Mouse (Mus musculus) CD4-positive naive resting alpha-beta T cell, adult 76 days (primary cell): ENCODE results near the gene Slc26a5. TPM values are rescaled to one million over a fixed set of nuclear protein-coding genes. Genes with fewer than 3 reads are reported as not detected.

ENCODE experiments used
- total RNA-seq: library from RNA; stranded (reverse); gene quantifications from one replicate; pipeline ENCODE4 v1.2.4, GENCODE M21; 2023

Slc26a5 gene
- not detected for total RNA-seq

DNA sequence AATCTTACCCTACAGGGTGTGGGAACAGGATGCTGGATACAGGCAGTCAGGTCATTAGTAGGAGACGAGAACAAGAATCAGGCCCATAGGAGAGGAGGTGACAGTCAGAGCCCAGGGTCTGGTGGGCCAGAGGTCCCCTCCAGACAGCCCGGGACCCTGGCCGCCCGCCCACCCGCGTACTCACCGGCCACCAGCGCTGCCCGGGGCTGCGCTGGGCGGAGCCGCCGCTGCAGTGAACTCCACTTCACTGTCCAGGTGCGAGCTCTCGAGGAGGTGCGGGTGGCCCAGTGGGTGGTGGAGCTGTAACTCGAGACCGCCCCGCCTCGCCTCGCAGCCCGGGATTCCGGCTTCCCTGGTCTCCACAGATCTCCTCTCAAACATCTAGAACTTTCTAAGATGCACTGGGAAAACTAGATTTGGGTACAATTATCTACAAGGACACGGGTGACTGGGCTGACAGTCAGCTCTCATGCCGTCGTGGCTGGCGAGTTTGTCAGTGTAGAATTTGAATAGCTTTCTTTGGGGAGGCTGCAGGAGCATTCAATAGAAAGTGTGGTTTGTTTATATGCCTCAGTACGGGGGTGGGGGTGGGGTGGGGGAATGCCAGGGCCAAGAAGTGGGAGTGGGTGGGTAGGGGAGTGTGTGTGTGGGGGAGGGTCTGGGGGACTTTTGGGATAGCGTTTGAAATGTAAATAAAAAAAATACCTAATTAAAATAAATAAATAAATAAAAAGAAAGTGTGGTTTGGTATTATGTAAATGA lies at the start of gene Slc26a5:
Gene Slc26a5 (minus strand): TSS at position 259 of the 762 bp plus-strand sequence.

DNA sequence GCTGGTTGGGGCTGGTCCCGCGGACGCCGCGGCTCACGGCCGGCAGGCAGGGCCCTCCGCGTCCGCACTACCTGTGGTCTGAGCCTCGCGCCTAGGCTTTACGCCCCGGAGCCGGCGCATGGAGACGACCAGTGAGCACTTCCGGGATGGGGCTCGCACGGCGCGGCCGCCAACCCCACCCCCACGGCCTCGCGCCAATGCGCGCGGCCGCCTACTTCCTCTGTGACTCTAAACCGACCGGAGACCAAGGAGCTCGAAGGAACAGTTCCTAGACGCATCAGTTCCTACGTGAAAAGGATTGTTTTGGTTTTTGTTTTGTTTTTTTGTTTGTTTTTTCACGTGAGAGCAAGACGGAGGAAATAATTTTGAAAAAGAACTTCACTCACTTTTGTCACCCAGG lies 80.4 kb downstream of the Slc26a5 start, which contains the start of the genes Dnajc2 and Psmc2:
Gene Dnajc2 (minus strand): TSS at position 199 of the 400 bp plus-strand sequence.
Gene Psmc2 (plus strand): TSS at position 231 of the 400 bp plus-strand sequence.

Other genes starting within 250 kb of the Slc26a5 start
- not detected for gene Fbxl13, start 220.0 kb downstream of the Slc26a5 start, total RNA-seq
- 41.5 TPM for gene Armc10, start 219.8 kb downstream of the Slc26a5 start, total RNA-seq
- gene Napepld, start 164.2 kb downstream of the Slc26a5 start, total RNA-seq: 1.6 TPM
- 112 TPM for gene Pmpcb, start 128.5 kb downstream of the Slc26a5 start, total RNA-seq
- gene Dnajc2, start 80.4 kb downstream of the Slc26a5 start, total RNA-seq: 56.8 TPM
- 60.9 TPM for gene Psmc2, start 80.3 kb downstream of the Slc26a5 start, total RNA-seq